Mouse (Mus musculus) forebrain, embryonic 16.5 days (tissue): ENCODE measurements around the gene Sh3bp5. TPM values are rescaled to one million over a fixed set of nuclear protein-coding genes. Genes with fewer than 3 reads are reported as not detected.

Experiments
- ATAC-seq: fragments of 200-750 bp; cut with Nextera tagmentation; 2 replicates; pipeline ENCODE4 v1.8.0; 2017; ENCODE audit warnings: mild to moderate bottlenecking, moderate library complexity
- H3K27ac ChIP-seq: fragments of 300-500 bp; sonication (generic); 2 replicates; pipeline ENCODE4 v1.5.1; 2014; ENCODE audit warnings: low read length, control low read depth
- H3K27me3 ChIP-seq: fragments of 300-500 bp; sonication (generic); replicated peaks from 2 replicates; pipeline ENCODE4 v1.6.1; 2014; ENCODE audit warnings: low read length; ENCODE audit not compliant: control insufficient read depth, insufficient read depth
- H3K36me3 ChIP-seq: fragments of 300-500 bp; sonication (generic); 2 replicates; pipeline ENCODE4 v1.6.1; 2014; ENCODE audit not compliant: control insufficient read depth, insufficient read depth
- H3K4me1 ChIP-seq: fragments of 300-500 bp; sonication (generic); replicated peaks from 2 replicates; pipeline ENCODE4 v1.6.1; 2014; ENCODE audit warnings: low read length; ENCODE audit not compliant: control insufficient read depth, insufficient read depth
- H3K4me2 ChIP-seq: fragments of 300-500 bp; sonication (generic); 2 replicates; pipeline ENCODE4 v1.6.1; 2014; ENCODE audit warnings: mild to moderate bottlenecking, low read length, control low read depth
- H3K4me3 ChIP-seq: fragments of 300-500 bp; sonication (generic); replicated peaks from 2 replicates; pipeline ENCODE4 v1.5.1; 2014; ENCODE audit warnings: mild to moderate bottlenecking, low read length, control low read depth
- H3K9ac ChIP-seq: fragments of 300-500 bp; sonication (generic); replicated peaks from 2 replicates; pipeline ENCODE4 v1.6.1; 2014; ENCODE audit warnings: low read depth, low read length, control low read depth
- H3K9me3 ChIP-seq: fragments of 300-500 bp; sonication (generic); 2 replicates; pipeline ENCODE4 v1.6.1; 2016; ENCODE audit warnings: low read length; ENCODE audit not compliant: control insufficient read depth
- WGBS: fragments of 180-500 bp; shearing (Covaris S2); extraction: QIAGEN DNeasy Blood & Tissue Kit; methylation state at CpG from one replicate; pipeline ENCODE4 v1.1.7; 2014; 5-methylcytosine and 5-hydroxymethylcytosine counted together
- polyA plus RNA-seq: library from polyadenylated mRNA; unstranded; fragments of >200 nt; fragmentation: Nextera tagmentation; extraction: Ambion mirVana; gene quantifications from 2 replicates; pipeline ENCODE4 v1.2.1, GENCODE M21; 2015

Sh3bp5 gene
- polyA plus RNA-seq, 1 experiment from 2014 or later = 128 TPM

- Histone ChIP-seq H3K4me3 (no peak overlapping the region), H3K27me3 (no peaks in the 10 kb centered on the region), H3K9ac (no peak overlapping the region), H3K27ac (no peak overlapping the region), H3K4me2 (no peak overlapping the region), H3K36me3 (no peaks in the 10 kb centered on the region), H3K9me3 (no peaks in the 10 kb centered on the region), H3K4me1 (0 out of 2 replicates have a peak, but pooled peaks cover 3% of the 10 kb centered on the region)
- ATAC-seq = no peak
- WGBS = 89% methylated on average over 10 of the region's 10 CpGs
Measured at GRCm38 (mm10) chr14:31319546-31319945, 116.3 kb downstream of the Sh3bp5 start.

GRCm38 (mm10) chr14:31317754-31318153, 118.1 kb downstream of the Sh3bp5 start:
- 84% methylated on average over 3 of the region's 3 CpGs for WGBS
- Histone ChIP-seq H3K27me3 (no peaks in the 10 kb centered on the region), H3K36me3 (no peaks in the 10 kb centered on the region), H3K9ac (no peak overlapping the region), H3K9me3 (no peaks in the 10 kb centered on the region), H3K4me2 (no peak overlapping the region), H3K4me1 (no peaks in the 10 kb centered on the region), H3K27ac (no peak overlapping the region), H3K4me3 (no peak overlapping the region)
- no peak for ATAC-seq

GRCm38 (mm10) chr14:31316613-31317012, 119.3 kb downstream of the Sh3bp5 start:
- H3K36me3 ChIP-seq = no peaks in the 10 kb centered on the region
- no peaks in the 10 kb centered on the region for H3K9me3 ChIP-seq
- no peak overlapping the region for H3K27ac ChIP-seq
- no peaks in the 10 kb centered on the region for H3K4me1 ChIP-seq
- no peak overlapping the region for H3K4me3 ChIP-seq
- no peaks in the 10 kb centered on the region for H3K27me3 ChIP-seq
- ATAC-seq = no peak
- H3K9ac ChIP-seq = no peak overlapping the region
- 89% methylated on average over 12 of the region's 12 CpGs for WGBS
- H3K4me2 ChIP-seq = no peak overlapping the region

- Histone ChIP-seq H3K4me3 (no peak overlapping the region), H3K4me1 (no peaks in the 10 kb centered on the region), H3K9me3 (no peaks in the 10 kb centered on the region), H3K27me3 (no peaks in the 10 kb centered on the region; the same call in 1 of the 2 replicates), H3K4me2 (no peak overlapping the region), H3K27ac (no peak overlapping the region), H3K36me3 (no peaks in the 10 kb centered on the region), H3K9ac (no peak overlapping the region)
- 31% methylated on average over 3 of the region's 3 CpGs for WGBS
- ATAC-seq = no peak
Measured at GRCm38 (mm10) chr14:31313192-31313591, 122.7 kb downstream of the Sh3bp5 start.

Other genes starting within 250 kb of the Sh3bp5 start
- 1.5 and 2.5 TPM in 2 replicates for gene Tnnc1, start 227.8 kb downstream of the Sh3bp5 start, polyA plus RNA-seq
- gene Nisch, start 219.1 kb downstream of the Sh3bp5 start, polyA plus RNA-seq = 359 and 389 TPM in 2 replicates
- 0.62 TPM in 2 replicates for gene Sema3g, start 218.2 kb downstream of the Sh3bp5 start, polyA plus RNA-seq
- 11.5 and 12.2 TPM in 2 replicates for gene Phf7, start 184.8 kb downstream of the Sh3bp5 start, polyA plus RNA-seq
- gene Bap1, start 184.6 kb downstream of the Sh3bp5 start, polyA plus RNA-seq = 138 and 150 TPM in 2 replicates
- gene Dnah1, start 112.2 kb downstream of the Sh3bp5 start, polyA plus RNA-seq = 3.5 and 3.8 TPM in 2 replicates
- 69.9 and 74.6 TPM in 2 replicates for gene Capn7, start 99.4 kb downstream of the Sh3bp5 start, polyA plus RNA-seq
- 10.3 and 11.4 TPM in 2 replicates for gene Eaf1, start 58.3 kb upstream of the Sh3bp5 start, polyA plus RNA-seq
- 51.9 and 52.4 TPM in 2 replicates for gene Mettl6, start 59.0 kb upstream of the Sh3bp5 start, polyA plus RNA-seq
- gene Colq, start 155.3 kb upstream of the Sh3bp5 start, polyA plus RNA-seq = 0.09 TPM in 1 of 2 replicates, not detected in the other
- gene Gm49387, start 204.8 kb upstream of the Sh3bp5 start, polyA plus RNA-seq = not detected in 2 replicates
- gene Btd, start 204.9 kb upstream of the Sh3bp5 start, polyA plus RNA-seq = 15.5 and 19.5 TPM in 2 replicates
- 6.9 and 8.9 TPM in 2 replicates for gene Hacl1, start 205.2 kb upstream of the Sh3bp5 start, polyA plus RNA-seq